Mouse (Mus musculus) forebrain, embryonic 16.5 days (tissue): ENCODE data around the gene Psat1. TPM values are rescaled to one million over a fixed set of nuclear protein-coding genes. Genes with fewer than 3 reads are reported as not detected.
A peak's percentile ranks its signal among the peaks of the same experiment; 100 is the strongest.

ENCODE experiments used
- ATAC-seq: fragments of 200-750 bp; cut with Nextera tagmentation; 2 replicates; pipeline ENCODE4 v1.8.0; 2017; ENCODE audit warnings: mild to moderate bottlenecking, moderate library complexity
- H3K27ac ChIP-seq: fragments of 300-500 bp; sonication (generic); 2 replicates; pipeline ENCODE4 v1.5.1; 2014; ENCODE audit warnings: low read length, control low read depth
- H3K27me3 ChIP-seq: fragments of 300-500 bp; sonication (generic); replicated peaks from 2 replicates; pipeline ENCODE4 v1.6.1; 2014; ENCODE audit warnings: low read length; ENCODE audit not compliant: control insufficient read depth, insufficient read depth
- H3K36me3 ChIP-seq: fragments of 300-500 bp; sonication (generic); 2 replicates; pipeline ENCODE4 v1.6.1; 2014; ENCODE audit not compliant: control insufficient read depth, insufficient read depth
- H3K4me1 ChIP-seq: fragments of 300-500 bp; sonication (generic); replicated peaks from 2 replicates; pipeline ENCODE4 v1.6.1; 2014; ENCODE audit warnings: low read length; ENCODE audit not compliant: control insufficient read depth, insufficient read depth
- H3K4me2 ChIP-seq: fragments of 300-500 bp; sonication (generic); 2 replicates; pipeline ENCODE4 v1.6.1; 2014; ENCODE audit warnings: mild to moderate bottlenecking, low read length, control low read depth
- H3K4me3 ChIP-seq: fragments of 300-500 bp; sonication (generic); replicated peaks from 2 replicates; pipeline ENCODE4 v1.5.1; 2014; ENCODE audit warnings: mild to moderate bottlenecking, low read length, control low read depth
- H3K9ac ChIP-seq: fragments of 300-500 bp; sonication (generic); replicated peaks from 2 replicates; pipeline ENCODE4 v1.6.1; 2014; ENCODE audit warnings: low read depth, low read length, control low read depth
- H3K9me3 ChIP-seq: fragments of 300-500 bp; sonication (generic); 2 replicates; pipeline ENCODE4 v1.6.1; 2016; ENCODE audit warnings: low read length; ENCODE audit not compliant: control insufficient read depth
- WGBS: fragments of 180-500 bp; shearing (Covaris S2); extraction: QIAGEN DNeasy Blood & Tissue Kit; methylation state at CpG from one replicate; pipeline ENCODE4 v1.1.7; 2014; 5-methylcytosine and 5-hydroxymethylcytosine counted together
- polyA plus RNA-seq: library from polyadenylated mRNA; unstranded; fragments of >200 nt; fragmentation: Nextera tagmentation; extraction: Ambion mirVana; gene quantifications from 2 replicates; pipeline ENCODE4 v1.2.1, GENCODE M21; 2015

Gene Psat1
- polyA plus RNA-seq, 1 experiment from 2014 or later = 102 TPM

DNA sequence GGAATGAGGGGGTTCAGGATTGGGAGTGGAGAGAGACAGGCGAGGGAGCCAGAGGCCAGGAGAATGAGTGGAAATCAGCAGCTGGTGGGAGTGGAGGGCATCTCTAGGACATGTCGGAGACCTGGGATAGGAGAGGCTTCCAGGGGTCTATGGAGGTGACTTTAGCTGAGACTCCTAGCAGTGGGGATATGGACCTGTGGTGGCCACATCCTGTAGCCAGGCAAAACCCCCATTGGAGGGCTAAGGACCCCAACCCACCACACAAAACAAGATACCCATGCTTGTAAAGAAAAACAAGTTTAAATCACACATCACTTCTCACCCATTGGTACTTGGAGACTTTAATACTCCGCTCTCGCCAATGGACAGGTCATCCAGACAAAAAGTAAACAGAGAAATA lies 58.7 kb downstream of the Psat1 start:
- H3K27ac ChIP-seq = no peak overlapping the region
- no peaks in the 10 kb centered on the region for H3K4me1 ChIP-seq
- 96% methylated on average over 4 of the region's 4 CpGs for WGBS
- no peaks in the 10 kb centered on the region for H3K36me3 ChIP-seq
- H3K4me2 ChIP-seq = no peak overlapping the region
- no peak for ATAC-seq
- no peaks in the 10 kb centered on the region for H3K27me3 ChIP-seq
- H3K9ac ChIP-seq = no peak overlapping the region
- no peak overlapping the region for H3K4me3 ChIP-seq
- H3K9me3 ChIP-seq = no peaks in the 10 kb centered on the region

DNA sequence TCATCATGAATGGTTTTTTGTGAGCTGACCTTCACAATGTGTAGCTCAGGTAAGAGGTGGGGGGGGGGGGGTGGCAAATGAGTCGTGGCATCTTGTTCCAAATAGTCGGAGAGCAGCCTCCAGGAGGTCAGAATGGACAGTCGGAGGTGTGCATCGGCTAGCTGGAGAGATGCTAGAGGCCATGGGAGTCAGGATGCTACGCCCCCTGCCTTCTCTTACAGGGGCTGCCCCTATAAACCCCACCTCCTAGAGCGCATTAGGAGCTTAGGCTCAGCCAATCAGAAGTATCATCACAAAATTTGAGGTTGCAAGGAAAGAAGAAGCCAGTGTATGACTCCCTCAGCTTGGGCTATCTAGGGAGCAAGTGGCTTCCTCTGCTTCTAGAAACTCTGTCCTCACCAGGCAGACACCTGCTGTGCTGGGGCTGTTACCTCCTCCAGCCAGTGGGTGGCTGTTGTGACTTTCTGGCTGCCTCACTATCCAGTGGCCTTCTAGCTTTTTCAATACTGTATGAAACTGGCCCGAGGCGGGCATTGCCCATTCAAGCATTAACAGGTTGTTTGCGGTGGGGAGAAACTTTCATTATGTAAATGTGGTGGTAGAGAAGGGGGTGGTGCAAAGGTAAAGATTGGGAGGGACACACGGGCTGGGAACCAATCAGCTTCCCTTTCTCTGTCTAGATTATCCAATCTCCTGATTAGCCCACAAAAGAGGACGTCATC lies 64.3 kb downstream of the Psat1 start:
- Histone ChIP-seq H3K9me3 (no peaks in the 10 kb centered on the region), H3K4me1 (no peaks in the 10 kb centered on the region), H3K4me2 (no peak overlapping the region), H3K27ac (no peak overlapping the region), H3K4me3 (no peak overlapping the region), H3K9ac (no peak overlapping the region), H3K36me3 (no peaks in the 10 kb centered on the region), H3K27me3 (no peaks in the 10 kb centered on the region)
- WGBS = 74% methylated on average over 11 of the region's 11 CpGs
- no peak for ATAC-seq

DNA sequence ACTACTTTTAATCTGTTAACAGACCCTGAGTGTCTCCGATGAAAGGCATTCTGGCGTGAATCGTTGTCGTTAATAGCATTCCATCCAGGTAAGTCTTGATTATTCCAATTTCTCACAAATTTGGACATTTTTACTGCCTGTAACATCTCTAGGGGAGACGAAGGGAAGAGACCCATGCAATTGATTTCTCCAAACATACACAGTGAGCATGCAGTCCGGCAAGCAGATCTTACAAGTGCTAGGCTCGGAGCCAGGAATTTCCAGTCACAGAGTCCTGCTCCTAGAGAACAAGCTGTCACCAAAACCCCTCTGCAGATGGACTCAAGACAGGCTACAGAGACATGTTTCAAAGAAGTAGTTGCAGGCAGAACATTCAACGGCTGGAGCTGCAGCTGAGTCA lies 66.4 kb downstream of the Psat1 start:
- WGBS = 77% methylated on average over 8 of the region's 8 CpGs
- Histone ChIP-seq H3K9ac (no peak overlapping the region), H3K36me3 (no peaks in the 10 kb centered on the region), H3K27me3 (no peaks in the 10 kb centered on the region), H3K27ac (no peak overlapping the region), H3K9me3 (no peaks in the 10 kb centered on the region), H3K4me3 (no peak overlapping the region), H3K4me1 (no peaks in the 10 kb centered on the region), H3K4me2 (no peak overlapping the region)
- ATAC-seq = no peak

DNA sequence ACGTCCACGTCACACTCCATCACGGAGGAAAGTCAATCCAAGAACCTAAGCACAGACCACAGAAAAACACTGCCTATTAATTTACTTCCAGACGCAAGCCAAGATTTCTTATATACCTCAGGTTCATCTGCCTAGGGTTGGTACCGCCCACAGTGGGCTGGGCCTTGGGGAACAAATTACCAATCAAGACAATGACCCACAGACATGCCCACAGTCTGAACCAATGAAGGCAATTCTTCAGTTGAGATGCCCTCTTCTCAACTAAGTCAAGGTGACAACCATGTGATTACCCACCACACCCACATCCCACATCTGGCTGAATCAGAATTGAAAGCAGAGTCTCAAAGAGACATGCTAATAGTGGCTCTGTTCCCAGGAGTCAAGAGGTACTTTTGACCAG lies 67.9 kb downstream of the Psat1 start:
- H3K9me3 ChIP-seq = no peaks in the 10 kb centered on the region
- H3K4me1 ChIP-seq = no peaks in the 10 kb centered on the region
- H3K27ac ChIP-seq = no peak overlapping the region
- H3K4me2 ChIP-seq = no peak overlapping the region
- ATAC-seq = no peak
- H3K36me3 ChIP-seq = no peaks in the 10 kb centered on the region
- H3K27me3 ChIP-seq = no peaks in the 10 kb centered on the region
- WGBS = 94% methylated on average over 5 of the region's 5 CpGs
- no peak overlapping the region for H3K4me3 ChIP-seq
- no peak overlapping the region for H3K9ac ChIP-seq

DNA sequence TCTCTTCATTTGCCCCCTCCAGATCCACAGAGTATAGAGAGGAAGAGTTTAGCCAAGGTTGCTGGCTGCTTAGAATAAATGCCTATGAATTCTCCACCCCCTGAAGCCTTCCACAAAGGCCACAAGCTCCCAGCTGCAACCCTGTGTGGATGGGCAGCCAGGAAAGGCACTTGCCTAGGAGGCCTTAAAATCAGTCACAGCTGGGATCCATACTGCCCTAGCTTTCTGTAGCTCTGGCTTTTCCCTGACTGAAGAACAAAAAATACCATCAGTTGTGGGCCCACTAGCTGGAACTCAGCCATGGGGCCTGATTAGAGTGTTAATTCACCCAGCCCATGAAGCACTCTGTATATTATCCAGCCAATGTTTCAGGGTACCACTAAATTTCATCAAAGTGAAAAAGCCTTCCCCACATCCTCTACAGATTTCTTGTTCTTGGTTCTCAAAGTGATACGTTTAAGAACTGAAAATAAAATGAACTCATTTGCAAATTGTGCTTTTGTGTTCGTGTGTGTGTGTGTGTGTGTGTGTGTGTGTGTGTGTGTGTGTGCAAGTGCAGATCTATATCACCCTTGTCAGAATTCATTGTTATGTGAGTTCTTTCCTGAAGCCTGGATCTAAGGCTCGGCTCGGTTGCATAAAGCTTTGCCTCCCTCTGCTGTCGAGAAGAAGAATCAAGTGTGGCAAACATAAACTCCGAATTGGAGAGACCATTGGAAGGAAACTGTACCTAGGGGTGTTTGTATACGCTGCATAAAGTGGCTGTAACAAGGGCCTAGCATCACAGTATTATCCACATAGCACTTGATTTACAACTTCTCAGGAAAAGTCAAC lies 78.1 kb downstream of the Psat1 start:
- Histone ChIP-seq H3K4me2 (no peak overlapping the region), H3K4me3 (no peak overlapping the region), H3K27ac (no peak overlapping the region; the same call in 1 of the 2 replicates), H3K36me3 (no peaks in the 10 kb centered on the region), H3K27me3 (no peaks in the 10 kb centered on the region), H3K9me3 (no peaks in the 10 kb centered on the region), H3K4me1 (peaks cover 8% of the 10 kb centered on the region; the same call in 1 of the 2 replicates), H3K9ac (no peak overlapping the region)
- WGBS = 12% methylated on average over 7 of the region's 7 CpGs
- peak; percentile 81 for ATAC-seq

DNA sequence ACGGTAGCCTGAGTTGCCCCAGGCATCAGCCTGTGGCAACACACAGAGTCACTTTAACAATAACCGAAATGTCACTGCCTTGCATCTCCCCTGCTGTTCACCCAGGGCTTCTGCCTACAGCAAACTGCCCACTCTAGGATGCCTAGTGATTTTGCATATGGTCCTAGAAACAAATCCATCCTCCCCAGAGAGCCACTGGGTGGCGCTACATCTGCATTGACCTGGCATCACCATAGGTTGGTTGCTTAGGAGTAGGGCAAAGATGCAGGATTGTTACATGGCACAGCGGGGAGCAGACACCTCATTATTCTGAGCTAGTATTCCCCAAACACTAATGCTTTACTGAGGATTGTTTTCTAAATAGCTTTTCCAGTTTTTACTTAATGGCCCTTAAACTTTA lies 80.3 kb downstream of the Psat1 start:
- peaks cover 8% of the 10 kb centered on the region; the same call in 1 of the 2 replicates for H3K4me1 ChIP-seq

DNA sequence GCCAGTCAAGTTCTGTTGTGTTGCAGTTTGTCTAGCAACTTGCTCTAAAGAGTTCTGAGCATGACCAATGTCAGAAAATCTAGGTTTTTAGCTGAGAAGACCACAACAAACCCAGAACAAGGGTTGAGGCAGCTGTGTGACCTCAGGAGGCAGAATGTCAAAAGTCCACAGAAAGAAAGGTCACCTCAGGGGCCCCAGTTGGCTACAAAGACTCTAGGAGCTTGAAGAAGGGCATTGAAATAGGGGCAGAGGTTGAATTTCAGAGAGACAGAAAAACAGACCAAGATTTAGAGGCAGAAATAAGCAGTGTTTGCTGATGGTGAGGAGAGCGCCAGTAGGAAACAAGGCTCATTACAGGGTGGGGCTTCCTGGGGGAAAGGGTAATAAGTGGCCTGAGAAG lies 81.0 kb downstream of the Psat1 start:
- ATAC-seq = no peak
- Histone ChIP-seq H3K9ac (no peak overlapping the region), H3K27ac (no peak overlapping the region), H3K27me3 (no peaks in the 10 kb centered on the region), H3K9me3 (no peaks in the 10 kb centered on the region), H3K4me3 (no peak overlapping the region), H3K4me1 (peaks cover 8% of the 10 kb centered on the region; the same call in 1 of the 2 replicates), H3K4me2 (no peak overlapping the region), H3K36me3 (no peaks in the 10 kb centered on the region)
- WGBS = 79% methylated on average over 1 of the region's 1 CpGs

More for the DNA sequence above, 80.3 kb downstream of the Psat1 start:
- no peak for ATAC-seq
- Histone ChIP-seq H3K4me2 (no peak overlapping the region), H3K27me3 (no peaks in the 10 kb centered on the region), H3K36me3 (no peaks in the 10 kb centered on the region), H3K9ac (no peak overlapping the region), H3K9me3 (no peaks in the 10 kb centered on the region), H3K27ac (no peak overlapping the region), H3K4me3 (no peak overlapping the region)
- 67% methylated on average over 4 of the region's 4 CpGs for WGBS

DNA sequence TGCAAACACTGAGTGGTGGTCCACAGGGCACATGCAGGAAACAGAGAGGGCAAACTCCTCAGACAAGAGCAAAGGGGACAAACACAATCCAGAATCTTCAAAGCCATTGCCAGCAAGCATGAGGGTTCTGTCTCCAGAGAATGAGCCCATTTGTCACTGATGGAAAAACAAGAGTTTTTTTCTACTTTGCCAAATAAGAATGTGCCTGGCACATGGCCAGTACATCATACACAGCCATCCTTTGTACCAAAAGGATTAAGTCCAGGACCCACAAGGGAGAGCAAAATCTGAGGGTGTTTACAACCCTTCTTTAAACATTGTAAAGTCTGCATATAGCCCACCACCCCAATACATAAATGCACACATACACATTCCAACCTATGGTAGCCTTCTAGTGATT lies 81.7 kb downstream of the Psat1 start:
- no peak overlapping the region for H3K4me3 ChIP-seq
- H3K9ac ChIP-seq = no peak overlapping the region
- no peaks in the 10 kb centered on the region for H3K36me3 ChIP-seq
- H3K9me3 ChIP-seq = no peaks in the 10 kb centered on the region
- no peak overlapping the region for H3K27ac ChIP-seq
- ATAC-seq = no peak
- H3K4me1 ChIP-seq = peaks cover 8% of the 10 kb centered on the region; the same call in 1 of the 2 replicates
- no peak overlapping the region for H3K4me2 ChIP-seq
- H3K27me3 ChIP-seq = no peaks in the 10 kb centered on the region

DNA sequence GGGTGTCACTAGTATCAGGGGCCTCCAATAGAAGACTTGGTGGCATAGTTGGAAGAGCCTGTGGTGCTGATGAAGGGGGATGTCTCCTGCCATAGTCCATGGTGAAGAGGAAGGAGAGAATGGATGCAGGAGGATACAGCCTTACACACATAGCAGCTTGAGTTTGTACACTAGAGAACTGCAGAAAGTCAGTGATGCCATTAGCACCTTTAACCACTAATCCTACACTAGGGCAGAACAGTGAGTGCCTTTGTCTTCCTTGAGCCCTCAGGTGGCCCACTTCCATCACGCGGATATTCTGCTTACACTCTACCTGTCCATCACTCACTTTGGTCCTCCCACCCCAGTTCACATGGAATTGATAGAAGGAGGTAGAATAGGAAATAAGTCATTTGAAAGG lies 83.0 kb downstream of the Psat1 start:
- Histone ChIP-seq H3K4me3 (no peak overlapping the region), H3K9me3 (no peaks in the 10 kb centered on the region), H3K9ac (no peak overlapping the region), H3K4me1 (peaks cover 8% of the 10 kb centered on the region; the same call in 1 of the 2 replicates), H3K27ac (no peak overlapping the region), H3K27me3 (no peaks in the 10 kb centered on the region), H3K4me2 (no peak overlapping the region), H3K36me3 (no peaks in the 10 kb centered on the region)
- ATAC-seq = no peak
- WGBS = 67% methylated on average over 2 of the region's 2 CpGs
